ENCODE assay signal across 26 mouse cellular contexts in genomic region chr10:18860831-18861230, GRCm38 (mm10). TPM values are rescaled to one million over a fixed set of nuclear protein-coding genes. Genes with fewer than 3 reads are reported as not detected.
DNase-seq lines count a peak whose midpoint lies in the region; ATAC-seq lines count a peak whose summit lies in the region.
"Had no signal": no experiment of that assay in that cellular context is flagged by ENCODE, and none has a peak within 500 bp of the region (broad histone marks: within the 10 kb centered on the region; RNA-seq: fewer than 3 reads in every experiment).

No protein-coding gene starts in this region.

- ATAC-seq in CD4-positive, CD25-positive, alpha-beta regulatory T cell, adult 4 months: no peak
- peak; percentile 52; the same call in 1 of the 2 replicates for ATAC-seq in stomach, embryonic 16.5 days (ENCODE audit: insufficient read depth, low FRiP score)
- ATAC-seq in activated CD4-positive, CD25-positive, alpha-beta regulatory T cell, adult 4 months: no peak
- no peak for ATAC-seq in megakaryocyte, adult 5-6 weeks (ENCODE audit: poor library complexity, severe bottlenecking)
- ATAC-seq: forebrain, embryonic 13.5 days; forebrain, embryonic 16.5 days; hindbrain, embryonic 16.5 days; Patski had no signal

- H3K9ac ChIP-seq in stomach, embryonic 16.5 days (ENCODE audit: low read length): no peak overlapping the region
- H3K9ac ChIP-seq: embryonic facial prominence, embryonic 13.5 days; forebrain, embryonic 13.5 days; heart, embryonic 13.5 days; hindbrain, embryonic 12.5 days had no signal

- H3K4me1 ChIP-seq in stomach, embryonic 16.5 days (ENCODE audit: control insufficient read depth, insufficient read depth, low read length): 0 out of 2 replicates have a peak, but pooled peaks cover 5% of the 10 kb centered on the region
- H3K4me1 ChIP-seq: embryonic facial prominence, embryonic 13.5 days; forebrain, embryonic 13.5 days; hindbrain, embryonic 12.5 days had no signal

- H3K27me3 ChIP-seq in stomach, embryonic 16.5 days (ENCODE audit: control insufficient read depth, insufficient read depth, low read length): no peaks in the 10 kb centered on the region
- H3K27me3 ChIP-seq: embryonic facial prominence, embryonic 13.5 days; forebrain, embryonic 13.5 days; heart, embryonic 13.5 days; hindbrain, embryonic 12.5 days; Patski had no signal

- intact Hi-C loops in heart, postnatal 14 days (cut with DNase I): no loop called here

- no peak overlapping the region for H3K4me2 ChIP-seq in stomach, embryonic 16.5 days (ENCODE audit: low read depth, low read length)
- H3K4me2 ChIP-seq: embryonic facial prominence, embryonic 13.5 days; forebrain, embryonic 13.5 days; heart, embryonic 13.5 days; hindbrain, embryonic 12.5 days had no signal

- no peak overlapping the region for H3K4me3 ChIP-seq in stomach, embryonic 16.5 days (replicated peaks; ENCODE audit: low read length)
- H3K4me3 ChIP-seq: embryonic facial prominence, embryonic 13.5 days; forebrain, embryonic 10.5 days; forebrain, embryonic 13.5 days; heart, adult 2 months; heart, embryonic 10.5 days; heart, embryonic 13.5 days; hindbrain, embryonic 12.5 days had no signal

- 73% methylated on average over 11 of the region's 11 CpGs for WGBS in stomach, embryonic 16.5 days

- peak; percentile 15 for DNase-seq in CD4-positive, CD25-positive, alpha-beta regulatory T cell, adult 2 months (ENCODE audit: low read depth, low spot score)
- DNase-seq in heart, adult 11 months: peak; percentile 49
- no peak for DNase-seq in heart, postnatal 14 days
- DNase-seq in brain, adult 2 months (ENCODE audit: low read depth, low spot score): peak; percentile 46
- DNase-seq: adrenal gland, adult 2 months; adrenal gland, postnatal 14 days; cerebellum, adult 18-20 months; cerebellum, adult 9-10 months; cerebellum, postnatal 14 days; gastrocnemius, postnatal 25 days; heart, adult 2 months; kidney, adult 2 months had no signal

- no peaks in the 10 kb centered on the region for H3K36me3 ChIP-seq in stomach, embryonic 16.5 days (ENCODE audit: control insufficient read depth, insufficient read depth, low read length)
- H3K36me3 ChIP-seq: embryonic facial prominence, embryonic 13.5 days; forebrain, embryonic 10.5 days; G1E; heart, embryonic 10.5 days; heart, embryonic 13.5 days; hindbrain, embryonic 12.5 days had no signal

- H3K27ac ChIP-seq in stomach, embryonic 16.5 days (ENCODE audit: low read length): peak overlapping the region; percentile 42
- H3K27ac ChIP-seq: embryonic facial prominence, embryonic 13.5 days; forebrain, embryonic 10.5 days; forebrain, embryonic 13.5 days; heart, adult 2 months; heart, embryonic 10.5 days; heart, embryonic 13.5 days; hindbrain, embryonic 12.5 days had no signal

- H3K9me3 ChIP-seq in stomach, embryonic 16.5 days (replicated peaks; ENCODE audit: control insufficient read depth, low read length): no peaks in the 10 kb centered on the region
- H3K9me3 ChIP-seq: embryonic facial prominence, embryonic 13.5 days; forebrain, embryonic 10.5 days; forebrain, embryonic 13.5 days; G1E; heart, embryonic 10.5 days; heart, embryonic 13.5 days; hindbrain, embryonic 12.5 days had no signal

RNA-seq across cellular contexts. Expression of gene Perp, which starts 16.0 kb away (rescaled TPM):
- under 1 TPM; 0.65 to 0.84 TPM for polyA plus RNA-seq in CD4-positive, CD25-positive, alpha-beta regulatory T cell, adult 4 months (2017; shearing (Covaris generic))
- 100 to 1,000 TPM; 147 TPM for total RNA-seq in heart, postnatal 14 days (2021)
- polyA plus RNA-seq in stomach, embryonic 16.5 days (2015; fragmentation: Nextera tagmentation; extraction: Ambion mirVana): 465 and 640 TPM in 2 replicates
- 1 to 10 TPM in 1 of 2 experiments, under 1 TPM in 1; 0.40 to 1.2 TPM for polyA plus RNA-seq in activated CD4-positive, CD25-positive, alpha-beta regulatory T cell, adult 4 months (2017; shearing (Covaris generic))
- 2.8 and 3.1 TPM in 2 replicates for total RNA-seq in megakaryocyte, adult 5-6 weeks (2015)
- 4.1 and 4.6 TPM in 2 replicates for total RNA-seq in megakaryocyte, adult 5-6 weeks (2017)
- total RNA-seq: G1E had no signal
- polyA plus RNA-seq: G1E had no signal

Comparison
In these comparisons a context has a peak if more than half of its experiments do, and no peak if none do; other contexts are left out.
1. DNase-seq: peak in CD4-positive, CD25-positive, alpha-beta regulatory T cell, adult 2 months (single experiment), heart, adult 11 months (single experiment) and brain, adult 2 months (single experiment); none in heart, postnatal 14 days (0 of 2).
2. RNA of gene Perp, which starts 16.0 kb away (polyA plus RNA-seq): 465 to 640 TPM in stomach, embryonic 16.5 days; 0.40 to 1.2 TPM in activated CD4-positive, CD25-positive, alpha-beta regulatory T cell, adult 4 months and 0.65 to 0.84 TPM in CD4-positive, CD25-positive, alpha-beta regulatory T cell, adult 4 months; every median in the first group is over 100 times any median in the second.